Mouse (Mus musculus) adrenal gland, adult 8-10 months (tissue): Measurements from ENCODE around the gene Lix1l. TPM values are rescaled to one million over a fixed set of nuclear protein-coding genes. Genes with fewer than 3 reads are reported as not detected.

Experiments
- total RNA-seq, 4 experiments: library from RNA; stranded (reverse); gene quantifications; 2 replicates each; pipeline ENCODE4 v1.2.4; 2022

Lix1l gene
- total RNA-seq, 4 experiments from 2014 or later = 47.8 to 57.8 (median 54.5) TPM

Other genes with a start within 250 kb of the Lix1l start
- gene BC107364, start 148.8 kb upstream of the Lix1l start, total RNA-seq = not detected
- under 1 TPM in 1 of 4 experiments, not detected in 3; 0.27 TPM for gene Hfe2, start 76.0 kb upstream of the Lix1l start, total RNA-seq
- gene Txnip, start 43.2 kb upstream of the Lix1l start, total RNA-seq = 100 to 1,000 TPM; 374 to 825 (median 652) TPM
- not detected for gene Gm16253, start 24.2 kb upstream of the Lix1l start, total RNA-seq
- 10 to 100 TPM; 35.7 to 54.5 (median 40.0) TPM for gene Polr3gl, start 7.0 kb upstream of the Lix1l start, total RNA-seq
- 1 to 10 TPM; 1.1 to 2.3 (median 1.7) TPM for gene Ankrd34a, start 4.5 kb upstream of the Lix1l start, total RNA-seq
- 100 to 1,000 TPM in 1 of 4 experiments, 10 to 100 TPM in 3; 54.6 to 101 (median 71.7) TPM for gene Rbm8a, start 28.8 kb downstream of the Lix1l start, total RNA-seq
- gene Pex11b, start 34.2 kb downstream of the Lix1l start, total RNA-seq = 10 to 100 TPM; 51.1 to 60.0 (median 56.2) TPM
- under 1 TPM; 0.32 to 0.80 (median 0.40) TPM for gene Gm42957, start 34.3 kb downstream of the Lix1l start, total RNA-seq
- 1 to 10 TPM; 1.5 to 2.4 (median 1.8) TPM for gene Itga10, start 44.4 kb downstream of the Lix1l start, total RNA-seq
- gene Ankrd35, start 69.0 kb downstream of the Lix1l start, total RNA-seq = 1 to 10 TPM; 3.1 to 9.9 (median 5.0) TPM
- gene Pias3, start 95.2 kb downstream of the Lix1l start, total RNA-seq = 10 to 100 TPM; 27.3 to 38.0 (median 32.6) TPM
- gene Nudt17, start 107.4 kb downstream of the Lix1l start, total RNA-seq = 1 to 10 TPM; 1.1 to 2.6 (median 1.6) TPM
- gene Polr3c, start 126.5 kb downstream of the Lix1l start, total RNA-seq = 10 to 100 TPM; 30.0 to 33.4 (median 31.1) TPM
- 10 to 100 TPM; 34.0 to 45.9 (median 39.5) TPM for gene Rnf115, start 126.5 kb downstream of the Lix1l start, total RNA-seq
- under 1 TPM in 1 of 4 experiments, not detected in 3; 0.22 TPM for gene Pdzk1, start 228.1 kb downstream of the Lix1l start, total RNA-seq
- gene Cd160, start 228.2 kb downstream of the Lix1l start, total RNA-seq = under 1 TPM in 2 of 4 experiments, not detected in 2; 0.23 to 0.27 TPM